Mouse (Mus musculus) kidney, embryonic 16.5 days (tissue): ENCODE results near the gene Mgmt. TPM values are rescaled to one million over a fixed set of nuclear protein-coding genes. Genes with fewer than 3 reads are reported as not detected.

Experiments used
- ATAC-seq: fragments of 200-750 bp; cut with Nextera tagmentation; 2 replicates; pipeline ENCODE4 v1.8.0; 2017; ENCODE audit warnings: moderate TSS enrichment; ENCODE audit not compliant: low FRiP score, low TSS enrichment
- H3K27ac ChIP-seq: fragments of 300-500 bp; sonication (generic); 2 replicates; pipeline ENCODE4 v1.5.1; 2014; ENCODE audit warnings: low read length
- H3K27me3 ChIP-seq: fragments of 300-500 bp; sonication (generic); 2 replicates; pipeline ENCODE4 v1.6.1; 2014; ENCODE audit warnings: low read length, control low read depth, mixed read lengths; ENCODE audit not compliant: insufficient read depth
- H3K36me3 ChIP-seq: fragments of 300-500 bp; sonication (generic); 2 replicates; pipeline ENCODE4 v1.6.1; 2014; ENCODE audit warnings: low read length, control low read depth, mixed read lengths; ENCODE audit not compliant: insufficient read depth
- H3K4me1 ChIP-seq: fragments of 300-500 bp; sonication (generic); 2 replicates; pipeline ENCODE4 v1.6.1; 2014; ENCODE audit warnings: low read length, control low read depth, mixed read lengths; ENCODE audit not compliant: insufficient read depth
- H3K4me2 ChIP-seq: fragments of 300-500 bp; sonication (generic); replicated peaks from 2 replicates; pipeline ENCODE4 v1.6.1; 2014; ENCODE audit warnings: low read depth, low read length
- H3K4me3 ChIP-seq: fragments of 300-500 bp; sonication (generic); 2 replicates; pipeline ENCODE4 v1.5.1; 2014; ENCODE audit warnings: mild to moderate bottlenecking, low read length
- H3K9ac ChIP-seq: fragments of 300-500 bp; sonication (generic); replicated peaks from 2 replicates; pipeline ENCODE4 v1.6.1; 2014; ENCODE audit warnings: low read length
- H3K9me3 ChIP-seq: fragments of 300-500 bp; sonication (generic); 2 replicates; pipeline ENCODE4 v1.6.1; 2016; ENCODE audit warnings: low read length, control low read depth
- WGBS: fragments of 180-500 bp; shearing (Covaris S2); extraction: QIAGEN DNeasy Blood & Tissue Kit; methylation state at CpG from one replicate; pipeline ENCODE4 v1.1.7; 2014; 5-methylcytosine and 5-hydroxymethylcytosine counted together
- polyA plus RNA-seq: library from polyadenylated mRNA; unstranded; fragments of >200 nt; fragmentation: Nextera tagmentation; extraction: Ambion mirVana; gene quantifications from 2 replicates; pipeline ENCODE4 v1.2.1, GENCODE M21; 2015

Gene Mgmt
- polyA plus RNA-seq = 6.5 and 6.6 TPM in 2 replicates

DNA sequence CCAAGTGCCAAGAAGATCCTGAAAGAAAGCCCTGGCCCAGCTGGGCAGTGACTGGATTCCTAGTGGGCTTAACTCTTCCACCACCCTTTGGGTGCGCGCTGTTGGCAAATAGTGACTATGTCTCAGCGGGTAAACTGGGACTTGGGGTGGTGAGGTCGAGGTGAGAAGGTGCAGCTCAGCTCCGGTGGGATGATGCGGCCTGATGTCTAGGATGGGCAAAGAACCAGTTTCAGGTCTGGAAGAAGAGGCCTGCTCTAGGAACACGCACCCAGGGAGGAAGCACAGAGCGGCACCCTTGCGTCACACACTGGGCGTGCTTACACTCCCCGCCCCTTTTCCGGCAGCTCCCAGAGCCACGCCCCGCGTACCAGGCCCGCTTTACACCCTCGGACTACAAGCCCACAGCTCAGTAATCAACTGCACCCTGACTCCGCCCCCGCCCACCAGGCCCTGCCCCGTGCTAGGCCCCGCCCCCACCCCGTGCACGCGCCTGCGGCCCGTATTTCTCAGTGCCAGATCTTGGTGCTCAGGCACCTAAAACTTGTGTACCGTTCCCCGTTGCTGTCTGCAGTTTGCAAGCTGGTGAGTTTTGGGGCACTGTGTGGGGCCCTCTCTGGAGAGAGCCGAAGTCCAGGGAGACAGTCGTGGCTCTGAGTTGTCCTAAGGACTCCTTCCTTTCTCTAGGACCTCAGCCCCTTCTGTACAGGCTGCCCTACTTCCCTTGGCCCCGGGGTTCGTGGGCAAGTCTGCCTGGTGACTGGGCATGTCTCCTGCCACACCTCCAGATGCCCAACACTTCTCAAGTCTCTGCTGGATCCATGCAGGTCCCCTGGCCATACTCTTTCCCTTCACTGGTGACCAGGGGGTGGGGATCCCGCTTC lies at the start of gene Mgmt:
Gene Mgmt (plus strand): TSS at position 509 of the 881 bp plus-strand sequence.
- H3K27me3 ChIP-seq = no peaks in the 10 kb centered on the region

GRCm38 (mm10) chr7:136844835-136845234 lies 49.6 kb upstream of the Mgmt start:
- WGBS = 73% methylated on average over 5 of the region's 5 CpGs
- H3K27ac ChIP-seq = no peak overlapping the region
- no peak overlapping the region for H3K4me3 ChIP-seq
- no peak overlapping the region for H3K4me2 ChIP-seq
- H3K9ac ChIP-seq = no peak overlapping the region
- ATAC-seq = no peak
- no peaks in the 10 kb centered on the region for H3K36me3 ChIP-seq
- H3K27me3 ChIP-seq = peaks cover 10% of the 10 kb centered on the region; the same call in 1 of the 2 replicates
- peaks cover 6% of the 10 kb centered on the region; the same call in 1 of the 2 replicates for H3K4me1 ChIP-seq
- H3K9me3 ChIP-seq = no peaks in the 10 kb centered on the region

More for the DNA sequence above, at the start of gene Mgmt:
- Histone ChIP-seq H3K27ac (peak within 1 kb of the TSS; percentile 25), H3K4me2 (peak within 1 kb of the TSS; percentile 71), H3K9me3 (no peaks in the 10 kb centered on the region), H3K36me3 (no peaks in the 10 kb centered on the region), H3K9ac (peak within 1 kb of the TSS; percentile 76), H3K4me3 (peak within 1 kb of the TSS; percentile 45), H3K4me1 (peaks cover 12% of the 10 kb centered on the region)
- WGBS = 10% methylated on average over 33 of the region's 33 CpGs
- ATAC-seq = peak; percentile 100

DNA sequence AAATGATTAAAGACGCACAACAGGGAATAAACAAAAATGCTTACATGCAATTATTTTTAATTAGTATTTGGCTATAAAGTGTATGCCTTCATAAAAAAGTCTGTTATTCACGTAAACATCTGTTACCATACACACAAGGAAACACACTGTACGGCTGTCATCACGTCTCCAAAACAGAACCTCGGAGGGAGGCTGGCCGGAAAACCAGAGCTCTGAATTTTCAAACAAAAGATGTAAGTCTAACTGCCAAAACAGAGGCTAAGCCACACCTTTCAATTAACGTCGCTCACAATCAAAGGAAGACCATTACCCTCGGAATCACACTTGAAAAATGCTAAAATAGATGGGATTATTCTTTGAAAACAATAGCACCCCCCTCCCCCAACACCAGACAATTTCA lies 49.1 kb upstream of the Mgmt start:
- H3K4me3 ChIP-seq = no peak overlapping the region
- no peaks in the 10 kb centered on the region for H3K9me3 ChIP-seq
- no peak for ATAC-seq
- H3K9ac ChIP-seq = no peak overlapping the region
- no peak overlapping the region for H3K27ac ChIP-seq
- no peaks in the 10 kb centered on the region for H3K36me3 ChIP-seq
- peaks cover 10% of the 10 kb centered on the region; the same call in 1 of the 2 replicates for H3K27me3 ChIP-seq
- H3K4me1 ChIP-seq = peaks cover 3% of the 10 kb centered on the region; the same call in 1 of the 2 replicates
- 57% methylated on average over 9 of the region's 9 CpGs for WGBS
- no peak overlapping the region for H3K4me2 ChIP-seq

- Histone ChIP-seq H3K27ac (no peak overlapping the region), H3K9ac (no peak overlapping the region), H3K9me3 (no peaks in the 10 kb centered on the region), H3K4me3 (no peak overlapping the region), H3K4me2 (no peak overlapping the region), H3K27me3 (peaks cover 10% of the 10 kb centered on the region; the same call in 1 of the 2 replicates), H3K4me1 (no peaks in the 10 kb centered on the region), H3K36me3 (no peaks in the 10 kb centered on the region)
- no peak for ATAC-seq
- WGBS = 56% methylated on average over 10 of the region's 10 CpGs
Measured at GRCm38 (mm10) chr7:136846086-136846620, 48.3 kb upstream of the Mgmt start.

- Histone ChIP-seq H3K27ac (no peak overlapping the region), H3K36me3 (no peaks in the 10 kb centered on the region), H3K4me2 (no peak overlapping the region), H3K27me3 (peaks cover 10% of the 10 kb centered on the region; the same call in 1 of the 2 replicates), H3K9ac (no peak overlapping the region), H3K4me3 (no peak overlapping the region), H3K4me1 (no peaks in the 10 kb centered on the region), H3K9me3 (no peaks in the 10 kb centered on the region)
- ATAC-seq = no peak
- WGBS = 86% methylated on average over 6 of the region's 6 CpGs
Measured at GRCm38 (mm10) chr7:136847601-136848000, 46.8 kb upstream of the Mgmt start.

DNA sequence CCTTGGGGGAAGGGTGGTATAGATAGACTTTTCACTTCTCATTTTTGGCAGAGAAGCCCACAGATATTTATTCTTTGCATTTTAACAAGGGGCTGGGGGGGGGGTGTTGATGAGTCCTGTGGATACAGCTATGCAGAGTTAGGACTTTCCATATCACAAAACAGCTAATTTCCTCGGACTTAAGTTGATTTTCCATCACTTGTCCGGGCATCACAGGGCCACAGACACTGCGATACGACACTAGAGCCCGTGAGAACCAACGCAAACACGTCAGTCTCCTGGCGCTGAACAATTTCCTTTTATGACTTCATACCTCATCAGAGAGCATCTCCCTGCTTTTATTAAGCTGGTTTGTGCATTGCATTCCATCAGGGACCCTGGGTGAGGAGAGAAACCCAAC lies 45.7 kb upstream of the Mgmt start:
- H3K9ac ChIP-seq = no peak overlapping the region
- no peak for ATAC-seq
- no peak overlapping the region for H3K4me3 ChIP-seq
- no peak overlapping the region for H3K4me2 ChIP-seq
- H3K36me3 ChIP-seq = no peaks in the 10 kb centered on the region
- peaks cover 6% of the 10 kb centered on the region; the same call in 1 of the 2 replicates for H3K27me3 ChIP-seq
- no peaks in the 10 kb centered on the region for H3K9me3 ChIP-seq
- H3K27ac ChIP-seq = no peak overlapping the region
- 81% methylated on average over 8 of the region's 8 CpGs for WGBS
- no peaks in the 10 kb centered on the region for H3K4me1 ChIP-seq

DNA sequence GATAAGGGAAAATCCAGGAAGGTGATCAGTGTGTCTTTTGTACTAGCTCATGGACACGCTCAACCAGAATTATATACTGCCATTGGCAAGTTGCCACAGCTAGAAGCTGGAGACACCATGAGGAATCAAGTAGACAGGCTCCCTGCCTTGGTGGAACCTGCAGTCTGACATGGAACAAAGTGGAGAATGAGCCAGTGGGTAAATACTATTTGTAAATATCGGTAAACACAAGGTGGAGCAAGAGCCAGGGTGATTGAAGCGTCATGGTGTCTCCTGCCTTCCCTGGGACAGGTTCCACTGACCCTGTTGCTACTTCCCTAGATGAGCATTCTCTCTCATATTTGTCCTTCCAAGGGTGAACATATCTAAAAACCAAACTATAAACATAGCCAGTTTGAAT lies 44.6 kb upstream of the Mgmt start:
- Histone ChIP-seq H3K9me3 (no peaks in the 10 kb centered on the region), H3K4me2 (no peak overlapping the region), H3K4me3 (no peak overlapping the region), H3K27ac (no peak overlapping the region), H3K4me1 (no peaks in the 10 kb centered on the region), H3K27me3 (peaks cover 2% of the 10 kb centered on the region; the same call in 1 of the 2 replicates), H3K9ac (no peak overlapping the region), H3K36me3 (no peaks in the 10 kb centered on the region)
- WGBS = 78% methylated on average over 3 of the region's 3 CpGs
- no peak for ATAC-seq

GRCm38 (mm10) chr7:136850339-136850738 lies 44.1 kb upstream of the Mgmt start:
- Histone ChIP-seq H3K36me3 (no peaks in the 10 kb centered on the region), H3K4me1 (no peaks in the 10 kb centered on the region), H3K27me3 (peaks cover 2% of the 10 kb centered on the region; the same call in 1 of the 2 replicates), H3K9me3 (no peaks in the 10 kb centered on the region), H3K4me3 (no peak overlapping the region), H3K9ac (no peak overlapping the region), H3K4me2 (no peak overlapping the region), H3K27ac (no peak overlapping the region)
- ATAC-seq = no peak
- WGBS = 50% methylated on average over 5 of the region's 5 CpGs

DNA sequence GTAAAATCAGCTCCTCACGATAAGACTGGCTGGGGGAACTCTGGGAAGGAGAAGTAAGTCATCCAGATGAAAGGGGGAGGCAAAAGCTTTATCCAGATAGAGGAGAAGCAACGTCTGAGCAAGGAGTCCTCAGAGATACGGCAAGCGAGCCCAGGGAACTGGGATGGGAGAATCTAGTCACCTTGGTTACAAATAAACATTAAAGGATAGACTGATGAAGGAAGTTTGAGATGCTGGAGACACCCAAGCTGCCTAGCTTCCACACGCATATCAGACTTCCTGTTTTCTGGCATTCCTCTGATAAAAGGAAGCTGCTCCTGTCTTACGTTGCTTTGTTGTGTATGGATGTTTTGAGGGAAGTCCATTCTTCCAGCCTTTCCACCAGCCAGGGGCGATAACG lies 42.5 kb upstream of the Mgmt start:
- Histone ChIP-seq H3K4me3 (no peak overlapping the region), H3K4me2 (no peak overlapping the region), H3K9ac (no peak overlapping the region), H3K4me1 (no peaks in the 10 kb centered on the region), H3K36me3 (no peaks in the 10 kb centered on the region), H3K27ac (no peak overlapping the region), H3K27me3 (no peaks in the 10 kb centered on the region; the same call in 1 of the 2 replicates), H3K9me3 (no peaks in the 10 kb centered on the region)
- 78% methylated on average over 8 of the region's 8 CpGs for WGBS
- ATAC-seq = no peak

- no peak overlapping the region for H3K4me2 ChIP-seq
- H3K27me3 ChIP-seq = no peaks in the 10 kb centered on the region; the same call in 1 of the 2 replicates
- 63% methylated on average over 4 of the region's 4 CpGs for WGBS
- no peaks in the 10 kb centered on the region for H3K4me1 ChIP-seq
- H3K27ac ChIP-seq = no peak overlapping the region
- ATAC-seq = no peak
- no peak overlapping the region for H3K4me3 ChIP-seq
- no peaks in the 10 kb centered on the region for H3K36me3 ChIP-seq
- no peak overlapping the region for H3K9ac ChIP-seq
- H3K9me3 ChIP-seq = no peaks in the 10 kb centered on the region
Measured at GRCm38 (mm10) chr7:136852721-136853120, 41.7 kb upstream of the Mgmt start.
